Mouse (Mus musculus) adrenal gland, adult 2 months (tissue): ENCODE results near the gene Ppp3ca. TPM values are rescaled to one million over a fixed set of nuclear protein-coding genes. Genes with fewer than 3 reads are reported as not detected.
A peak's percentile ranks its signal among the peaks of the same experiment; 100 is the strongest.

Experiments used
- DNase-seq: peaks from one replicate; pipeline ENCODE4 v3.0.0; 2021
- polyA plus RNA-seq: library from polyadenylated mRNA; depleted of rRNA; stranded (reverse); fragments of >200 nt; gene quantifications from 2 replicates; pipeline ENCODE4 v1.2.3, GENCODE M21; 2012
- total RNA-seq, 2 experiments: library from RNA; stranded (reverse); gene quantifications; 2 replicates each; pipeline ENCODE4 v1.2.3; 2021

Ppp3ca gene
- total and polyA plus RNA-seq, 3 experiments = 39.2 to 50.7 (median 48.5) TPM

DNA sequence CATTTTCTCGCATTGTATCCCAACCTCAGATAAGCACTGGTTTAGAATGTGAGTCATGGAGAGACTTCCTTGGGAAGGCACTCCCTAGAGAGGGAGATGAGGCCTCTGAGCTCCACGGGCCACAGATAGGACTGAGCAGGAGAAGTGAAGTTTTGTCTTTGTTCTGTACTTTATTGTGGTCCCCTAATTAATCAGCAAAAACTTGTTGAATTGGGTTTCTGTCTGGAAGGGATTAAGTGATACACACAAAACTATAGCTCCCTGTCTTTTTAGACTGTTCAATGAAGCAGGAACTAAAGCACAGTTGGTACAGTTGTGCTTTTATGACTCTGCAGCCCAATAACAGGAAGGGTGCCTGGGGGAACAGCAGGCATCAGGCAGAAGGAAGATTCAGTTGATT, 95.6 kb downstream of the Ppp3ca start:
- no peak for DNase-seq

DNA sequence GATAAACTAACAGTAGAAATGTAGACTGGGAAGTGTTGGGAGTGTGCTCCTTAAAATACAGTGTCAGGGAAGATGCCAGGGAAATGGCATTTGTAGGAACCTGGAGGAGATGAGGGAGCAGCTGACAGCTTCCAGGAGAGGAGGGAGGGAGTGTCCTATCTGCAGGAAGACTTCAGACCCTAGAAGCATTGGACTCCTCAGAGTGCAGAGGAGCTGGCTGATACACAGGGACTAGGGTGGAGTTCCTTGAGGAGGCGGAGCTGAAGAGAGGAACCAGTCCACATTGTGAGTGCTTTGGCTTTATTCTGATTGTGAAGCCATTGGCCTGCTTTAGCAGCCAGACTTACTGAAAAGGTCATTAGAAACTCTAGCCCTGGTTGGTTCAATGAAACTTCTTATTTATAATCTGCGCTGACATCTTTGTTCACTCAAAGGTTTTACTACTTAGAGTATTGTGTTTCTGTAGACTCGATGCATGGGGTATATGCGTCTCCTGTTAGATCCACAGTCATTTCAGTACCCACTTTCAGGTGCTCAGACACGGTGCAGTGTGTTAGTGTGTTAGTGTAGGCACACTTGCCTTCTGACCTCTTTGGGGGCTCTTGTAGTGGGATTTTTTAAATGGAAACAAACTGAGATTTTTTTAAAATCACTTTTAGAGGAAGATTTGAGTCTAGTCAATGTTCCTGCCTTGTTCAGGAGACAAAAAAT, 99.0 kb downstream of the Ppp3ca start:
- no peak for DNase-seq

- no peak for DNase-seq
Measured at GRCm38 (mm10) chr3:136769486-136769882, 99.6 kb downstream of the Ppp3ca start.

DNA sequence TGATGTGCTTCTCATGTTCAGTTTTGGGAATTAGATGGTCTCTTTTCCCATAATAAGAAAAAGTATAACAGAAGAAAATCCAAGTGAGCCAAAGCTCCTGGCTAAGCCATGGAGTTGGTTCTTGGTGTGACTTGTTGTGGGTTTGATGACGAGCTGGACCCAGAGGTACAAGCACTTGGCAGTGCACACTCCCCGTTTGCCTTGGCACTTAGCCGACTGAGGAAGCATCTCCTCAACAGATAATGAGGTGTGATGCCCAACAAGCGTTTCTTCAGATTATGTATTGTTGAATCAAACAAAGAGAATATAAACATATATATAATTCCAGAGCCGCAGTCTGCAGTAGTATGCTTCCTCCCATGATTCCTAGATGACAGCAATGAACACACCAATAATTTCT, 101.8 kb downstream of the Ppp3ca start:
- DNase-seq = no peak

DNA sequence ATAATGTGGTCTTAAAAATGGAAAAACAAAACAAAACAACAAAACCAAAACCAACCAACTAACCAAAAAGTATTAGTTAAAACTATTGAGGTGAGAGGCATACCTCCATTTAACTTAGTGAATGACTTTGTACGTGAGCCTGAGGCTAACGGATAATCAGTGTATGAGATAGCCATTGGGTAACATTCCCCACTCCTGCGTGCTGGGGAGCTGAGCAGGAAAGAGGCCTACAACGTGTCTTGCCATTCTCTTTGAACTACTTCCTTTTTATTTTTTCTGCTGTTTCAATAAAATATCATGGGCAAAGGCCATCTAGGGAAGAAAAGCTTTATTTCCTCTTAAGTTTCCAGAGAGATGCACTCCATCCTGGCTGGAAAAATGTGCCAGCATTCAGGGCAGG, 103.3 kb downstream of the Ppp3ca start:
- no peak for DNase-seq

DNA sequence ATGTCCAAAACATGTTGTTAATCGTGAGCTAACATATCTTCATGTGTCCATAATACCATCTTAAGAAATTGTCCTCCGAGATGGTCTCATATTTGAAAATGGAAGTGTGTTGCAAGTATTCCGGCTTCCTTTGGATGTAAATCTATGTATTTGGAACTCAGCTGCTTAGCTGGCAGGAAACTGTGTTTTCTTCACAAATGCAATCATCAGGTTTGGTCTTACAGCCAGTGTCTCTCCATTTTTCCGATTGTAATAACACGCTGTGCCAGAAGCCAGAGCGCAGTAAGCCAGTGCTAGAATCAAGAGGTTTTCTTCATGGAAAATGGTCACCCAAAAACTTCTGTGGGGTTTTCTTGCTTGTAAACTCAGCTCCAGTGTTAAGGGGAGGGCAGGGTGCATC, 104.3 kb downstream of the Ppp3ca start:
- DNase-seq = no peak

GRCm38 (mm10) chr3:136776525-136776924, 106.6 kb downstream of the Ppp3ca start:
- no peak for DNase-seq

- DNase-seq = no peak
Measured at GRCm38 (mm10) chr3:136777380-136777779, 107.5 kb downstream of the Ppp3ca start.

DNA sequence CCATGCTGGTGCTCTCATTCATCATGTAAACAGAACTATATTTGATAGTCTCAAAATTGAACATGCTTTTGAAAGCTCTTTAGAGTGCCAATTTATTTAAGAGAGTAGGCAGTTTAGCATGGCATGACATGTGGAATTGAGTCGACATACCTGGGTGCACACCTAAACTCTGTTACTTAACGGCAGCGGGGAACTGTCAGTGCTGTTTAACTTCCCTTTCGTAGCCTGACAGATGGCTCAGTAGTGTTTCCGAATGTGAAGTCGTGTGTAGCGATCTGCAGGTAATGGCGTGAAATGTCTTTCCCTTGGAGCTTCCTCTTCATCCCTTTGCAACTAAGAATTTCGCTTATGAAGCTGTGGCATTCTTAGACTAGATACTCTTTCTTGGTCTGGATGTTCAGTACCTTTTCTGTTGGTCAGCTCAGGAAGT, 107.9 kb downstream of the Ppp3ca start:
- no peak for DNase-seq

DNA sequence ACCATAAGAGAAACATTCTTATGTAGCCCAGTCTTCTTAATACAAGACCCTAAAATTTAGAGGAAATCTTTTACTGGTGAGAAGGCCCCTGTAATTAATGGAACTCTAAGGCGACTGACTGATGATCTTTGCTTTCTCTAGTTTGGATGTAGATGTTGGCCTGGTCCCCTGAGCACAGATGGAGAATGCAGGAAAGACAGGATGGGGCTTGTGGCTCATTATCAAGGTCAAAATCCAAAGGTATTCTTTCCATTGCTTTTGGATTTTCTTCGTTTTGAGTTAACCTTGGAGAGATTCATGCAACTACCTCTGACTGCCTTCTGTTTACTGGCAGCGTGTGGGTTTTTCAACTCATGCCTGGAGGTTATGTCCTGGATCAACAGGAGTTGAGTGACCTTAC, 110.4 kb downstream of the Ppp3ca start:
- no peak for DNase-seq

- DNase-seq = no peak
Measured at GRCm38 (mm10) chr3:136782058-136782457, 112.1 kb downstream of the Ppp3ca start.

GRCm38 (mm10) chr3:136785686-136786085, 115.8 kb downstream of the Ppp3ca start:
- no peak for DNase-seq

DNA sequence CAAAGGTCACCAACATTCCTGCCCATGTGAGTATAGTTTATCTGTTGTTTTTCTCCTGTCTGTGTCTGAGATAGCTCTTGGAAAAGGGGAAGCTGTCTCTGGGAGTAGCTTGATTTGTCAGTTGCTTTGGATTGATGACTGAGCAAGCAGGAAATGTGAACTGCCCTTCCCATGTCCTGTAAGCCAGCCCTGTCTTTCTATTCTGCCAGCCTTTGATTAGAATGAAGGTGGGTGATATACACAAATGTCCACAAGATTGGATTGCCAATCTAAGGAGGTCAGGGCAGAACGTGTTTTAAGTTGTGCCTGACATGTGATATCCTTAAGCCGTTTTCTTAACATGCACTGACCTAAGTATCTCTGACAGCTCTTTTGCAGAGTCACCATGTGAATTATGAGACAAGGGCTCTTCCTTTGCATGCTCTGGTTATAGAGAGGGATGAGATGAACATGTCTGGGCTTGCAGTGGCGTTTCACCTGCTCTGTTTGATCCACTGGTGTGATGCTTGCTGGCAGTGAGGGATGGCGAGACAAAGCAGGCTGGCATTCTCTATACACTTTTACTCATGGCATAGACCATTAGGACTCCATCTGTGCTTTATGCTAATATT, 120.4 kb downstream of the Ppp3ca start:
- no peak for DNase-seq

DNA sequence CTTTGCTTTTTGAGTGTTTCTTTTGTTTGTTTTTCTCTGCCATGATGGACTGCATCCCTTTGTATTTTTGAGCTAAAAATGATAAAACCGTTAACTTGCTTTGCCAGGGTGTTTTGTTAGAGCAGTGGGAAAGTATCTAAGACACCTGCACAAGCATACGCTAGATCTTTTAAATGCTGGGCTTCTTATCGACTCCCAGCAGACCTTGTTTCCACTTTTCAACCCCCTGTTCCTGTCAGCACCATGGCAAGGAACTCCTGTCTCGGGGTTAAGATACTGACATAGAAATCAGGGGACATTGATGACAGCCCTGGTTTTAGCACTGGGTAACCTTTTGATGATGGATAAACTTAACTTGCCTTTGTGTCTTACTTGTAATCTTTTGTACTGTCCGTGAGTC, 121.5 kb downstream of the Ppp3ca start:
- DNase-seq = no peak

GRCm38 (mm10) chr3:136791946-136792345, 122.0 kb downstream of the Ppp3ca start:
- DNase-seq = no peak

- DNase-seq = no peak
Measured at GRCm38 (mm10) chr3:136793411-136793810, 123.5 kb downstream of the Ppp3ca start.

DNA sequence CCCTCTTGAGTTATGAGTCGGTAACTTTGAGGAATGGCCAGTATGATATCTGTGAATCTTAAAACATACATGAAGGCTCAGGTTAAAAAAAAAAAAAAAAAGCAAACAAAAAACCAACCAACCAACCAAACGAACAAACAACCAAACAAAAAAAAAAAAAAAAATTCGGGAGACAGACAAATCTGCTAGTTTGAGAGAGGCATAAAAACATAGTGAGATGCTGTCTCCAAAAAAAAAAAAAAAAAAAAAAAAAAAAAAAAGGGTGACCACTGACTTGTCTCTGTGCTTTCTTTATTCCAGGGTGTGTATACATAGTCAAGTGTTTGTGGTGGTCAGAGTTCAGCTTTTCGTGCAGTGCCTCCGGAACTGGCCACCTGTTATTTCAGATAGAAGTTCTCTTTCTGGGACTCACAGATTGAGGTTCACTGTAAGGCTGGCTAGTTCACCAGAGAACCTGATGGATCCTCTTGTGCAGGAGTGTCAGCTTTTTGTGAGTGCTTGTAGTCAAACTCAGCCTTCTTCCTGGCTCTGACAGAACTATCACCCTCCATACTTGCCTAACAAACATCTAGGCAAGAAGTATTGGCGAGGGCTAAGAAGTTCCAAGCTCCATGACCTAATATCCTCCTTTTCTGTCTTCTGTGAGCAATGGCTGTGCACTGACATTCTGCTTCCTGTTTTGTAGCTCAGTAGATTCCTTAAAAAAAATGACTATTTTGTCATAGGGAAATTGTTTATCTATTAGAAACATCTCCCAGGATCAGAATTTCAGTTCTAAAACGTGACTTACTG, 124.7 kb downstream of the Ppp3ca start:
- DNase-seq = no peak

GRCm38 (mm10) chr3:136798896-136799295, 129.0 kb downstream of the Ppp3ca start:
- no peak for DNase-seq

DNA sequence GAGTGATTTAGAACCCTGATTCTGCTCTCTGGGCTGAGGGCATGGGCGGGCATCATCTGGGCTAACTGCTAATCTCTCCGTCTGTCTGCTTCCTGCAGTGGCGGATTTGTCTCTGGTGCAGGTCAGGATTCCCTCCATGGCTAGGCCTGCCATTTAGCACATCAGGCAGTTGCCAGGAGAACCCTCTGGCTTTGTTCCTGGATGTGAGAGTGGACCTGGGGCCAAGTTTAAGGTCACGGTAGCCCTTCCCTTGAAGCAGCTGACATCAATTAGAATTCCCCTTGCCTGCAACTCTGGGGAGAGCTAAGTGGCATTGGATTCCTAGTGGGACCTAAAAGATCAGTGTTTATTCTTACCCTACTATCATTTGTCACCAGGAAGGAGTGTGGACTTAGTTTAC, 132.7 kb downstream of the Ppp3ca start:
- peak; percentile 38 for DNase-seq

- no peak for DNase-seq
Measured at GRCm38 (mm10) chr3:136805897-136806296, 136.0 kb downstream of the Ppp3ca start.

GRCm38 (mm10) chr3:136810271-136810670, 140.3 kb downstream of the Ppp3ca start:
- DNase-seq = no peak

GRCm38 (mm10) chr3:136812162-136812561, 142.2 kb downstream of the Ppp3ca start:
- DNase-seq = no peak

DNA sequence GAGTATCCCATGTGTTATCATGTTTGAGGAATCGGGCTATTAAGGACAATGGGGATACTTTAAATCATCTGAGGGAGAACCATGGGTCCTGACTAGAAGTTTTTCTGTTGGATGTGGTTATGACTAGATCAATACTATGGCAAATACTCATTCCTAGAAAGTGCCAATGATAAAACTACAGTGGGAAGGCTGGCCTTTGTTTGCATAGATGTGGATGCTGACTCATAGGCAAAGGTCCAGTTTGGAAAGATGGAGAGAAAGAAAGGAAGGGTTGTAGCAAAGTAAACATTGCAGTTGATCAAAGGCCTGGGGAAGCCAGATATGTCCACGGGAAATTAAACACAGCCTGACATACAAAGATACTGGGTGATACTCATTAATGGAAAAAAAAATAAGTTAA, 142.9 kb downstream of the Ppp3ca start:
- DNase-seq = no peak
